Mouse (Mus musculus) lung, adult 2 months (tissue): ENCODE data around the gene Slc16a11. TPM values are rescaled to one million over a fixed set of nuclear protein-coding genes. Genes with fewer than 3 reads are reported as not detected.

Experiments used
- DNase-seq: peaks from one replicate; pipeline ENCODE4 v3.0.0; 2022
- H3K4me1 ChIP-seq: fragments of 200-500 bp; 2 replicates; pipeline ENCODE4 v1.6.1; 2011; ENCODE audit warnings: low read length; ENCODE audit not compliant: control insufficient read depth, insufficient read depth
- H3K4me3 ChIP-seq: fragments of 200-500 bp; replicated peaks from 2 replicates; pipeline ENCODE3; 2011; ENCODE audit warnings: low read depth, mild to moderate bottlenecking, control low read depth, low read length; ENCODE audit errors: extremely low read depth
- CTCF ChIP-seq: fragments of 200-500 bp; IDR thresholded peaks from 2 replicates; pipeline ENCODE4 v1.5.1; 2011; ENCODE audit warnings: mild to moderate bottlenecking, low read length, control low read depth; ENCODE audit not compliant: insufficient read depth
- POLR2A ChIP-seq: fragments of 200-500 bp; IDR thresholded peaks from 2 replicates; pipeline ENCODE4 v1.6.1; 2011; ENCODE audit warnings: low read depth, mild to moderate bottlenecking, control low read depth, low read length, borderline replicate concordance; ENCODE audit errors: extremely low read depth
- WGBS: fragments of 180-500 bp; shearing (Covaris S2); methylation state at CpG from one replicate; pipeline ENCODE4 v1.1.7; 2018; 5-methylcytosine and 5-hydroxymethylcytosine counted together
- polyA plus RNA-seq: library from polyadenylated mRNA; depleted of rRNA; stranded (reverse); fragments of >200 nt; gene quantifications from 2 replicates; pipeline ENCODE4 v1.2.3, GENCODE M21; 2012

The Slc16a11 gene
- polyA plus RNA-seq, 1 experiment, result 239 TPM

DNA sequence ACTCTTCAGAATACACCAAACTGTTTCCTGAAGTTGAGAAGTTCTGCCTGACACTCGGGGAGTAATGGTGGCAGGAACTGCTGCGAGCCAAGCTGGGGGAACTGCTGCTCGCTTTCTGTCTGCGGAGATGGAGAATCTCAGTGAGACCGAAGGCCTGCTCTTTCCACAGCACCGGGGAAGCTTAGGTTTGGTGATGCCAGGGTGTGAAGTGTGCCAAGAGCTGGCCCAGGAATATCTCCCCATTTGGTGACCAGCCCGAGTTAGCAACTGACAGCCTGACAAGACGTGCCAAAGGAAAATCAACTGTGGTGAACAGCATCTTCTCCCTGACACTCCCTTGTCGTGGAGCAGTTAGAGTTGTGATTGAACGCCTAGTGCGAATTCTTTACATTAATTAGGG lies 34.2 kb upstream of the Slc16a11 start:
- 86% methylated on average over 11 of the region's 11 CpGs for WGBS
- H3K4me1 ChIP-seq, result no peaks in the 10 kb centered on the region
- H3K4me3 ChIP-seq, result no peak overlapping the region
- TF ChIP-seq POLR2A, result no peak
- no peak for TF ChIP-seq CTCF
- no peak for DNase-seq

DNA sequence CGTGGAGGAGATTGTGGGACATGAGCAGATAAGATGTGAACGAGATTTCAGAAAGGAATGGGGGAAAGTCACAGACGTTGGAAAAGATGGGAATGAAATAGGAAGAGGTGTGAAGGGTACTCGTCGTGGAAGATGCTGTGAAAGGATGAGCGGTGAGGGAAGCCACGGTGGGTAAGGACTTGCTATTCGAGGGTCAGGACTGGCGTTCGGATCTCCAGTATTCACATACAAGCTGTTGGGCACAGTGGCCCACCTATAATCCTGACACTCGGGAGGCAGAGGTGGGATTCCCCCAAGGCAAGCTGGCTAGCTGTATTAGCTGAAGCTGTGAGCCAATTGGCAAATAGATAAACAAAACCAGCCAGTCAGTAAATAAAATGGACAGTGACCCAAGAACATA lies 33.8 kb upstream of the Slc16a11 start:
- TF ChIP-seq CTCF (no peak), POLR2A (no peak)
- no peaks in the 10 kb centered on the region for H3K4me1 ChIP-seq
- no peak for DNase-seq
- WGBS, result 71% methylated on average over 11 of the region's 11 CpGs
- H3K4me3 ChIP-seq, result no peak overlapping the region

DNA sequence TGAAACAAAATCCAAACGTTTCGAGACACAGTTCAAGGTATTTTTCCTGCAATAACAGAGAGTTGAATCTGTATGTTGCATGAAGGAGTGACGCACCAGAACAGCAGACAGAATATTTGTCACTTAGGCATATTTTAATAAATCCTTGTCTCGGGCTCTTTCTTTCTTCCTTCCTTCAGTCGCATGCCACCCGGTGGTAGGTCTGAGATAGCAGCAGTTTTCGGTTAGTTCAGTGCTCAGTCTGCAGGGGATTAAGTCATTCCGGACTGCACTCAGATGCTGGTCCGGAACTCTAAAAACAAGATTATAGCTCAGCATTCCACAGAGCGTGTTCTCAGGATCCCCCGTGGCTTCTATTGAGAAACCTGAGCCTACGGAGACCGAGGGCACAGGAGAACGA lies 33.2 kb upstream of the Slc16a11 start:
- peak; percentile 33; the same call in 1 of the 2 replicates for TF ChIP-seq CTCF
- TF ChIP-seq POLR2A, result no peak
- H3K4me3 ChIP-seq, result no peak overlapping the region
- H3K4me1 ChIP-seq, result no peaks in the 10 kb centered on the region
- WGBS, result 38% methylated on average over 14 of the region's 14 CpGs
- no peak for DNase-seq

DNA sequence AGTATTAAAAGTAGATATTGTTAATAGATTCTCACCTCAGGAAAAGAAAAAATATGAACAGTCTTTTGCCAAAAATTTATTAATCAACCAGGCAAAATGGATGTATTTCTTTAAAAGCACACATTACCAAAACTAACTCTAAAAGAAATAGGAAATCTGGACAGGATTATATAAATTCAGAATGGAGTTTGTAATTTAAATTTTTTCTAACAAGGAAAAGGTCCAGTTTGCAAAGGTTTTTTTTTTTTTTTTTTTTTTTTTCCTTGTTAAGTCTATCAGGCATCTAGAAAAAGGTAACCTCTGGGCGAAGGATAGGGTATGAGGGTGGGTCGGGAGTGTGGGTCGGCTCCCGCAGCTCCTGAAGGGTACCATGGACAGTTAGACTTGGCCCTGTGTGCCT lies 32.1 kb upstream of the Slc16a11 start:
- H3K4me3 ChIP-seq, result no peak overlapping the region
- 89% methylated on average over 4 of the region's 4 CpGs for WGBS
- DNase-seq, result no peak
- H3K4me1 ChIP-seq, result no peaks in the 10 kb centered on the region
- no peak for TF ChIP-seq POLR2A
- TF ChIP-seq CTCF, result no peak

DNA sequence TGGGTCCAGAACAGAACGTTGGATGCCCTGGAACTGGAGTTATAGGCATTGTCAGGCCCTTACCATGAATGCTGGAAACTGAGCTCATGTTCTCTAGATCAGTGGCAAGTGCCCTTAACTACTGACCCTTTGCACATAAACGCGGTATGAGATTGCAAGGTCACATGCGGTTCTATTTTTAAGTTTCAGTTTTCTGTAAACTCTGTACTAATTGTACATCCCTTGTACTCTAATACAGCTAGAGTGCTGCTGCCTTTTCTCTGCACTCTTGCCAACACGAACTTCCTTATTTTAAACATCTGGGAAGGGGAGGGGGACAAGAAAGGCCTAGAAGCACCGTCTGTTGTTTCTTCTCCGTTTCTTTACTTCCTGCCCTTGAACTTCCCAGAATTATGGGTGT lies 27.4 kb upstream of the Slc16a11 start:
- Histone ChIP-seq H3K4me3 (no peak overlapping the region), H3K4me1 (no peaks in the 10 kb centered on the region)
- TF ChIP-seq POLR2A (no peak), CTCF (no peak)
- no peak for DNase-seq
- WGBS, result 39% methylated on average over 7 of the region's 7 CpGs

DNA sequence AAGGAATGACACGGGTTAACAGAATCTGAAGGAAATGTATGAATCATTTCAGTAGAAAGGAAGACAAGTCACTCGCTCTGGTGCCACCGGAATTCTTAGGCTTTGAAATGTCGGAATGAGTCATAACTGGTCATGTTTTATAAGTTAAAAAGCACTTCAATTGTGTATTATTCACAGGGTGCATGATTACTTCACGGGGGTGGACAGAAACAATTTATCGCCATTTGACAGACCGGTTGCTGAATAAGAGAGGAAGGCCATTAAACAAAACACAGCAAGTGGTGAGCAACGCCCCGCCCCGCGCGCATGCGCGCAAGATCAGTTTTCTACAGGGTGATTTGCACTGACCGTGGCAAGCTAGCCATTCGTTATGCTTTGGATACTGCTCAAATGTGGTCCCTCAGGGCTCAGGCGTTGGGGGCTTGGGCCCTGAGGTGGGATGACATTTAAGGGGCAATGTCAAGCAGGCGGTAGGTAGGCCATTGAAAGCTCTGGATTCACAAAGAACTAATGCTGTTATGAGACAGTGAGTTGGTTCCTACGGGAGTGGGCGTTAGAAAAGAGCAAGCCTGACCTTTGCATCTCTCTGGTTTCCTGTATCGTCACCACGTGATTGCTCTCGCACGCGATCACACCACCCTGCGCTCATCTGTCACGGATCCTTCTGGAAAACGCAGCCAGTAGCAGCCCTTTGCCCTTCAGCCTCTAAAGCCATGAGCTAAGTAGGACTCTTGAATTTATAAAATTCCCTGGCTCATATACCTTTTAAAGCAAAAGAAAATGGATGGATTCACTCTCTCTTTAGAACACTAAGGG lies 23.0 kb upstream of the Slc16a11 start:
- H3K4me3 ChIP-seq, result no peak overlapping the region
- H3K4me1 ChIP-seq, result peaks cover 8% of the 10 kb centered on the region
- 71% methylated on average over 28 of the region's 28 CpGs for WGBS
- DNase-seq, result no peak
- no peak for TF ChIP-seq CTCF
- no peak for TF ChIP-seq POLR2A

DNA sequence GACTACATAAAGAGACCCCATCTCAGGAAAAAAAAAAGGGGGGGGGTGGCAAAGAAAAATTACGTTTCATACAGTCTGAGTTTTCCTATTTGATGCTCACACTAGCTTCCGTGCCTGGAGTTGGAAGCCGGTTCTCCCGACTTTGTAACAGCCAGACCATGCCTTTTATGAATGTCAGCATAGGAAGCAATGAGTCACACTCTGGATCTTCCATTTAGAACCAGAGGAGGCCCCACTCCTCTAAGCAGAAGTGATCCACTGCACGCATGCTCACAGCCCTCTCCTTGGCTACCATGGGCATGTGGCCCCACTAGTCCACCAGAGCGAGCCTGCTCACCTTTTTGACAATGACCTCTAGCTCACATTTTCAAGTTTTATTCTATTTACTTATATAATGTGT lies 21.4 kb upstream of the Slc16a11 start:
- Histone ChIP-seq H3K4me1 (peaks cover 8% of the 10 kb centered on the region), H3K4me3 (no peak overlapping the region)
- 76% methylated on average over 6 of the region's 6 CpGs for WGBS
- no peak for DNase-seq
- no peak for TF ChIP-seq POLR2A
- no peak for TF ChIP-seq CTCF

DNA sequence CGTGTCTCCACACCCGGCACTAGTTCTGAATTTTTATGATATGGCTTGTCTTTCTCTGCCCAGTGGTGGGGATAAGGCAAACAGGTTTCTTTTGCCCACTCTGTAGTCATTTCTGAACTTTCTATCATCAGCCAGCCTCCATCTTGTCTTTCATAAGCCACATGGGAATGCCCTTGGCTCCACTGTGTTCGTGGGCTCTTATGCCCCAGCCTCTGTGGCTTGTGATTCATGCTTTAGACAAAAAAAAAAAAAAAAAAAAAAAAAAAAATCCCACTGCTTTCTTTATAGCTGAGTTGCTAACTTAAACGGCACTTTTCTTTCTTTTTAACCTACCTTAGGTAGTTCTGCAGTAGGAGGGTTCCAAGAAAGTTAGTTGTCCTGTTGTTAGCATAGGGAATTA lies 20.4 kb upstream of the Slc16a11 start:
- TF ChIP-seq POLR2A (no peak), CTCF (no peak)
- no peak for DNase-seq
- Histone ChIP-seq H3K4me1 (peaks cover 8% of the 10 kb centered on the region), H3K4me3 (no peak overlapping the region)
- WGBS, result 81% methylated on average over 4 of the region's 4 CpGs

DNA sequence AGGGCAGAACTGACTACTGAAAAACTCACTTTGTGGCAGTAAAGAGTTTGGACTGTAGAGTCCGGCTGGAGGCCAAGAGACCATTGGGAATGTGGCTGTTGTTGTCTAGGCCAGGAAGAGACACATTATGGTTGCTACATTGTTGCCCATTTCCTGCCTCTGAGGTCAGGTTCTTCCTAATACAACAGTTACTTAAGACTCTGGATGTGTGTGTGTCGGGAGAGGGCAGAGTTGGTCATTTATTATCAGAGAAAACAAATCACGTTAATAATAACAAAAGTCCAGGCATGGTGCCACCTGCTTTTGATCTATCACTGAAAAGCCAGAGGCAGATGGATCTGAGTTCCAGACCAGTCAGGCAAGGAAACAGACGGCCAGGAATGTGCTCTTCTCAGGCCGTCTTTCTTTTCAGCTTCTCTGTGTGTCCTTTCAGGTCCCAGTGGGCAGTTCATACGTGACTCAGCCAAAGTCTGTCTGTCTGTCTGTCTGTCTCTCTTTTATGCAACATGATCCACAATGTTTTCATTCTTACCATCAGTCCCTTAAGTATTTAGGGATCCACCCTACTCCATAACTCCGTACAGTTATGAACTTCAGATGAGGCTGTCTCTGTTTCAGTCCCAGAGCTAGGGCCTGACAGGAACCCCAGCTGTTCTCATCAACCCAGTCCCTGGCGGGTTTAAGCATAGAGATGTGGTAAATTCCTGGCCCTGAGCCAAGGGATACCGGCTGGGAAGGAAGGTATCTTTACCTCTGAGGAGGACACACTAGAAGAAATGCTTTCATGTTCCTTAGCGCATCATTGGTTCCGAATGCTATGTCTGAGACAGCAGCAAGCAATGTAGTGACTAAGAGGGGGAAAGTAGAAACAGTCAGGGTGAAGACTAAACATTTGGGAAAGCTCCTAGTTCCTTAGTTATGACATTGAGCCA lies 18.9 kb upstream of the Slc16a11 start:
- H3K4me3 ChIP-seq, result no peak overlapping the region
- DNase-seq, result no peak
- H3K4me1 ChIP-seq, result peaks cover 8% of the 10 kb centered on the region
- TF ChIP-seq CTCF (no peak), POLR2A (no peak)
- WGBS, result 28% methylated on average over 11 of the region's 11 CpGs
